Mouse (Mus musculus) adrenal gland, adult 10 weeks (tissue): Measurements from ENCODE around the gene Fignl1. TPM values are rescaled to one million over a fixed set of nuclear protein-coding genes. Genes with fewer than 3 reads are reported as not detected.

Experiments
- polyA plus RNA-seq: library from polyadenylated mRNA; stranded (reverse); fragments of 350-450 nt; fragmentation: Illumina TruSeq; extraction: RNeasy Lipid Tissue Mini Kit (QIAGEN cat#74804); gene quantifications from one replicate; pipeline ENCODE4 v1.2.3, GENCODE M21; 2014; ENCODE audit warnings: low read depth, low replicate concordance

Gene Fignl1
- polyA plus RNA-seq, result 11.3 TPM

GRCm38 (mm10) chr11:11808820-11809403 lies at the start of gene Fignl1:
Gene Fignl1, minus strand, starts transcription at chr11:11808962.

Other genes with a start within 250 kb of the Fignl1 start
- not detected for gene 4930512M02Rik, start 181.1 kb downstream of the Fignl1 start, polyA plus RNA-seq
- 3.6 TPM for gene Ikzf1, start 124.0 kb downstream of the Fignl1 start, polyA plus RNA-seq
- 76.9 TPM for gene Ddc, start 89.2 kb upstream of the Fignl1 start, polyA plus RNA-seq
- 83.0 TPM for gene Grb10, start 229.7 kb upstream of the Fignl1 start, polyA plus RNA-seq